Mouse (Mus musculus) stomach, embryonic 15.5 days (tissue): ENCODE data around the gene Rpl39. TPM values are rescaled to one million over a fixed set of nuclear protein-coding genes. Genes with fewer than 3 reads are reported as not detected.
"Not testable (repeated sequence)": the region's sequence is repeated elsewhere in the genome, so short reads cannot be mapped to it uniquely, and the experiment has no call there.

ENCODE experiments used
- ATAC-seq: fragments of 200-750 bp; cut with Nextera tagmentation; 2 replicates; pipeline ENCODE4 v1.8.0; 2017; ENCODE audit warnings: low read depth, moderate number of reproducible peaks, moderate TSS enrichment; ENCODE audit not compliant: insufficient read depth, low FRiP score
- H3K27ac ChIP-seq: fragments of 300-500 bp; sonication (generic); 2 replicates; pipeline ENCODE4 v1.5.1; 2015; ENCODE audit warnings: mild to moderate bottlenecking, inconsistent platforms
- H3K27me3 ChIP-seq: fragments of 300-500 bp; sonication (generic); replicated peaks from 2 replicates; pipeline ENCODE4 v1.6.1; 2015; ENCODE audit warnings: inconsistent platforms
- H3K36me3 ChIP-seq: fragments of 300-500 bp; sonication (generic); 2 replicates; pipeline ENCODE4 v1.6.1; 2015; ENCODE audit warnings: inconsistent platforms
- H3K4me1 ChIP-seq: fragments of 300-500 bp; sonication (generic); 2 replicates; pipeline ENCODE4 v1.6.1; 2015; ENCODE audit warnings: inconsistent platforms
- H3K4me2 ChIP-seq: fragments of 300-500 bp; sonication (generic); 2 replicates; pipeline ENCODE4 v1.6.1; 2015; ENCODE audit warnings: mild to moderate bottlenecking, inconsistent platforms
- H3K4me3 ChIP-seq: fragments of 300-500 bp; sonication (generic); replicated peaks from 2 replicates; pipeline ENCODE4 v1.5.1; 2015; ENCODE audit warnings: inconsistent platforms
- H3K9ac ChIP-seq: fragments of 300-500 bp; sonication (generic); 2 replicates; pipeline ENCODE4 v1.6.1; 2015; ENCODE audit warnings: inconsistent platforms
- H3K9me3 ChIP-seq: fragments of 300-500 bp; sonication (generic); 2 replicates; pipeline ENCODE4 v1.6.1; 2016; ENCODE audit warnings: inconsistent platforms
- WGBS: fragments of 180-500 bp; shearing (Covaris S2); methylation state at CpG from one replicate; pipeline ENCODE4 v1.1.7; 2015; 5-methylcytosine and 5-hydroxymethylcytosine counted together
- polyA plus RNA-seq: library from polyadenylated mRNA; unstranded; fragments of >200 nt; fragmentation: Nextera tagmentation; extraction: Ambion mirVana; gene quantifications from 2 replicates; pipeline ENCODE4 v1.2.1, GENCODE M21; 2015

Gene Rpl39
- polyA plus RNA-seq, 1 experiment from 2014 or later: 550 TPM

- Histone ChIP-seq H3K4me2 (no peak overlapping the region), H3K9me3 (no peaks in the 10 kb centered on the region), H3K4me1 (no peaks in the 10 kb centered on the region), H3K4me3 (no peak overlapping the region), H3K27me3 (no peaks in the 10 kb centered on the region), H3K36me3 (no peaks in the 10 kb centered on the region), H3K9ac (no peak overlapping the region), H3K27ac (no peak overlapping the region)
- WGBS: 90% methylated on average over 11 of the region's 11 CpGs
- ATAC-seq: no peak
These were observed 10.0 kb upstream of the Rpl39 start for GRCm38 (mm10) chrX:37095106-37095768.

- H3K27me3 ChIP-seq: no peaks in the 10 kb centered on the region
- H3K36me3 ChIP-seq: no peaks in the 10 kb centered on the region
- H3K9me3 ChIP-seq: no peaks in the 10 kb centered on the region
- no peak overlapping the region for H3K4me3 ChIP-seq
- no peak for ATAC-seq
- no peak overlapping the region for H3K27ac ChIP-seq
- no peaks in the 10 kb centered on the region for H3K4me1 ChIP-seq
- H3K9ac ChIP-seq: no peak overlapping the region
- H3K4me2 ChIP-seq: no peak overlapping the region
- WGBS: 75% methylated on average over 3 of the region's 3 CpGs
These were observed 6.3 kb upstream of the Rpl39 start for GRCm38 (mm10) chrX:37091457-37091856.

GRCm38 (mm10) chrX:37088778-37089177, 3.6 kb upstream of the Rpl39 start:
- no peaks in the 10 kb centered on the region for H3K27me3 ChIP-seq
- H3K4me2 ChIP-seq: no peak overlapping the region
- H3K4me1 ChIP-seq: no peaks in the 10 kb centered on the region
- H3K4me3 ChIP-seq: no peak overlapping the region
- H3K27ac ChIP-seq: no peak overlapping the region
- 86% methylated on average over 1 of the region's 1 CpGs for WGBS
- no peaks in the 10 kb centered on the region for H3K36me3 ChIP-seq
- H3K9me3 ChIP-seq: no peaks in the 10 kb centered on the region
- no peak for ATAC-seq
- no peak overlapping the region for H3K9ac ChIP-seq

DNA sequence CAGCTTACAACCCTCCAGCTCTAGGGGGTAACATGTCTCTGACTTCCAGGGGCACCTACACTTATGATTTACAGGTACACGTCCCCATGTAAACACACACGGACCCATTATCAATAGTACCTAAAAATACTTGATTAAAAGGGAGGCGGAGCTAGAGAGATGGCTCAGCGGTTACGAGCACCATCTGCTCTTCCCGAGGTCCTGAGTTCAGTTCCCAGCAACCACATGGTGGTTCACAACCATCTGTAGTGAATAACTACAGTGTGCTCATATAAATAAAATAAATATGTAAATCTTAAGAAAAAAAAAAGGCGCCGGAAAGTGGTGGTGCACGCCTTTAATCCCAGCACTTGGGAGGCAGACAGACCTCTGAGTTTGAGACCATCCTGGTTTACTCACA, 463 bp upstream of the Rpl39 start:
- peak overlapping the region; percentile 43 for H3K4me2 ChIP-seq
- H3K36me3 ChIP-seq: 0 out of 2 replicates have a peak, but pooled peaks cover 2% of the 10 kb centered on the region
- no peak for ATAC-seq
- no peak overlapping the region; the same call in 1 of the 2 replicates for H3K9ac ChIP-seq
- no peaks in the 10 kb centered on the region for H3K27me3 ChIP-seq
- H3K4me1 ChIP-seq: no peaks in the 10 kb centered on the region
- peak overlapping the region; percentile 55 for H3K4me3 ChIP-seq
- peak overlapping the region; percentile 91 for H3K27ac ChIP-seq
- 24% methylated on average over 9 of the region's 9 CpGs for WGBS
- no peaks in the 10 kb centered on the region for H3K9me3 ChIP-seq

DNA sequence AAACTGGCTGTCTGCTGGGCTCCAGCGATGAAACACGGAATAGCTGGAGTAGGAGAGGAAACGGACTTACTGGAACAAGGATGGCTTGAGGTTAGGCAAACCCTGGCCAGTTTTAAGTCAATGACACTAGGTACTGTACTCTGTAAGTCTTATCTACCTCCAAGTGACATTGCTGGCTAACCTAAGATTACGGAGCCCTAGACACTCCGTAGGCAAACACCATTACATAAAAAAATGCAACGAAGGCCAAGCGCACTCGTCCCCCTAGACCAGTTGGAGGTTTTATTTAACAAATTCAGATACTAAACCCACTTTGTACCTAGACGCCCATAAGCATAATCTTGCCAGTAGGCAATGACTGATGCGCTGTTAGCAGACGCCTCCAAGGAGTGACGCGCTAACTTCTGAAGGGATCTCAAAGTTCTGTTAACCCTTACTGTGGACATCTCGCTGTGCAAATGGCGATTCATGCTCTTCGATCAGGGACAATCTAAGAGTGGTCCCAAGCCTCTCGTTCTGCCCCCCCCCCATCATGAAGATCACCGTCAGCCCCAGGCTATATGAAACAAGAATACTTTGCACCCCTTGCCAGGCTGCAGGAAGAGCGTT, 780 bp downstream of the Rpl39 start:
- peak overlapping the region; percentile 55 for H3K4me3 ChIP-seq
- H3K9ac ChIP-seq: peak overlapping the region; percentile 46
- no peaks in the 10 kb centered on the region for H3K4me1 ChIP-seq
- WGBS: 14% methylated on average over 19 of the region's 19 CpGs
- H3K27me3 ChIP-seq: no peaks in the 10 kb centered on the region
- H3K27ac ChIP-seq: peak overlapping the region; percentile 91
- no peaks in the 10 kb centered on the region for H3K9me3 ChIP-seq
- ATAC-seq: no peak
- peak overlapping the region; percentile 56 for H3K4me2 ChIP-seq
- 0 out of 2 replicates have a peak, but pooled peaks cover 2% of the 10 kb centered on the region for H3K36me3 ChIP-seq

GRCm38 (mm10) chrX:37081194-37081593, 4.0 kb downstream of the Rpl39 start:
- Histone ChIP-seq H3K4me2 (no peak overlapping the region), H3K4me3 (no peak overlapping the region), H3K27me3 (no peaks in the 10 kb centered on the region), H3K9ac (no peak overlapping the region), H3K4me1 (no peaks in the 10 kb centered on the region), H3K9me3 (no peaks in the 10 kb centered on the region), H3K27ac (no peak overlapping the region), H3K36me3 (0 out of 2 replicates have a peak, but pooled peaks cover 2% of the 10 kb centered on the region)
- no peak for ATAC-seq
- WGBS: 59% methylated on average over 6 of the region's 6 CpGs

DNA sequence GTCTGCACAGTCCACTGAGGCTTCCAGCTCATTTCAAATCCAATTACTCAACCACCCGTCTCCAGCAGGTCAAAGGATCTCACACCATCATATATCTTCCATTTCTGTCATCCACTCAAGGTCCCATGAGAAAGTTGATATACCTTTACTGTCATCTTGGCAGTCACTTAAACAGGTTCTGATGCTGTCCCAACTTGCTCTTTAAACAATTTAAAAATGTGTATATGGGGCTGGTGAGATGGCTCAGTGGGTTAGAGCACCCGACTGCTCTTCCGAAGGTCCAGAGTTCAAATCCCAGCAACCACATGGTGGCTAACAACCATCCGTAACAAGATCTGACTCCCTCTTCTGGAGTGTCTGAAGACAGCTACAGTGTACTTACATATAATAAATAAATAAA, 4.9 kb downstream of the Rpl39 start:
- not testable (repeated sequence) for H3K36me3 ChIP-seq, H3K9me3 ChIP-seq, H3K27me3 ChIP-seq, H3K4me3 ChIP-seq, H3K4me2 ChIP-seq, H3K27ac ChIP-seq, H3K9ac ChIP-seq, ATAC-seq, H3K4me1 ChIP-seq
- WGBS: 58% methylated on average over 4 of the region's 4 CpGs

GRCm38 (mm10) chrX:37076651-37077050, 8.6 kb downstream of the Rpl39 start:
- Histone ChIP-seq H3K27me3 (no peaks in the 10 kb centered on the region), H3K4me3 (no peak overlapping the region), H3K27ac (no peak overlapping the region), H3K4me1 (no peaks in the 10 kb centered on the region), H3K36me3 (no peaks in the 10 kb centered on the region), H3K9ac (no peak overlapping the region), H3K9me3 (no peaks in the 10 kb centered on the region), H3K4me2 (no peak overlapping the region)
- WGBS: 67% methylated on average over 8 of the region's 8 CpGs
- ATAC-seq: no peak

- WGBS: 41% methylated on average over 9 of the region's 9 CpGs
- no peaks in the 10 kb centered on the region for H3K9me3 ChIP-seq
- H3K4me1 ChIP-seq: no peaks in the 10 kb centered on the region
- H3K27me3 ChIP-seq: no peaks in the 10 kb centered on the region
- no peak overlapping the region for H3K4me3 ChIP-seq
- ATAC-seq: no peak; the same call in 1 of the 2 replicates
- no peak overlapping the region for H3K27ac ChIP-seq
- H3K9ac ChIP-seq: no peak overlapping the region
- H3K4me2 ChIP-seq: no peak overlapping the region
- H3K36me3 ChIP-seq: no peaks in the 10 kb centered on the region
These were observed 10.8 kb downstream of the Rpl39 start for GRCm38 (mm10) chrX:37074262-37074892.

GRCm38 (mm10) chrX:37068766-37069165, 16.4 kb downstream of the Rpl39 start:
- no peak overlapping the region for H3K4me3 ChIP-seq
- no peak overlapping the region for H3K9ac ChIP-seq
- H3K27me3 ChIP-seq: no peaks in the 10 kb centered on the region
- no peak for ATAC-seq
- no peaks in the 10 kb centered on the region for H3K36me3 ChIP-seq
- H3K27ac ChIP-seq: no peak overlapping the region
- H3K9me3 ChIP-seq: no peaks in the 10 kb centered on the region
- H3K4me2 ChIP-seq: no peak overlapping the region
- no peaks in the 10 kb centered on the region for H3K4me1 ChIP-seq
- WGBS: 76% methylated on average over 5 of the region's 5 CpGs

DNA sequence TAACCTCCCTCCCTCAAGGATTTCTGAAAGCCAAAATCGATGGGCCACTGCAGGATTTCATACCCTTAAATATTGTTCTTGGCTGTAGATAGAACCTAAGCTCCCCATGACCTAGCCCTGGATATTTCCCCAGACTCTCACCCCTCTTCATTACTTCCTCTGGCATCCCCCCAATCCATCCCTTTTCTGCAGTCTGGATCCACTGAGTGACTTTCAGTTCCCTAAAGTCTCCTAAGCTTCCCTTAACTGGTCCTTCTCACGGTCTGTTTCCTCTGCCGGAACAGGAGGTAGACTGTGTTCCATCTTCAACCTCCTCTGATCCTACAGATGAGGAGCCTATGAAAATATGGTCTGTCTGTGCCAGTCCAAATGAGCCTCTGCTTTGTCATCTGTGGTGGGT, 17.9 kb downstream of the Rpl39 start:
- H3K4me3 ChIP-seq: no peak overlapping the region
- no peak for ATAC-seq
- H3K9ac ChIP-seq: no peak overlapping the region
- no peaks in the 10 kb centered on the region for H3K27me3 ChIP-seq
- no peak overlapping the region for H3K4me2 ChIP-seq
- H3K4me1 ChIP-seq: no peaks in the 10 kb centered on the region
- WGBS: 77% methylated on average over 3 of the region's 3 CpGs
- no peaks in the 10 kb centered on the region for H3K9me3 ChIP-seq
- no peaks in the 10 kb centered on the region for H3K36me3 ChIP-seq
- no peak overlapping the region for H3K27ac ChIP-seq

DNA sequence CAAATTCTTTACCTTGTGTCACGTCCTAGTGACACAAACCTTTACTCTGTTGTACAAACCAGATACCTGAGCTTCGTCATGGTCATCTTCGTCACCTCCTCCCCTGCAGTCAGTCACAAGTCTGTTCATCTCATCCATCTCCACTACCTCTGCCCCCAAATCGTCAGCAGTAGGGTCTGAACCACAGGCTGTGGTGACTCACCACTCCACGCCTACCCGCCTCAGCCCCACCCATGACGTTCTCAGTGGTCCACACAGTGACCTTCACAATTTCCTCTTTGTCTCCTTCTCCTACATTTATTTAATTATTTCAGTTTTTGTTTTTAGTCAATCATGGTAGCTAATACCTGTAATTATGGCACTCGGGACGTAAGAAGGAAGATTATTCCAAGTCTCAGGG, 21.3 kb downstream of the Rpl39 start:
- H3K4me1 ChIP-seq: no peaks in the 10 kb centered on the region
- WGBS: 77% methylated on average over 9 of the region's 9 CpGs
- no peaks in the 10 kb centered on the region for H3K27me3 ChIP-seq
- no peak overlapping the region for H3K4me2 ChIP-seq
- ATAC-seq: no peak
- H3K9me3 ChIP-seq: no peaks in the 10 kb centered on the region
- no peaks in the 10 kb centered on the region for H3K36me3 ChIP-seq
- H3K9ac ChIP-seq: no peak overlapping the region
- no peak overlapping the region for H3K4me3 ChIP-seq
- no peak overlapping the region for H3K27ac ChIP-seq
